ENCODE assay signal across 8 mouse cellular contexts in the genomic region with DNA sequence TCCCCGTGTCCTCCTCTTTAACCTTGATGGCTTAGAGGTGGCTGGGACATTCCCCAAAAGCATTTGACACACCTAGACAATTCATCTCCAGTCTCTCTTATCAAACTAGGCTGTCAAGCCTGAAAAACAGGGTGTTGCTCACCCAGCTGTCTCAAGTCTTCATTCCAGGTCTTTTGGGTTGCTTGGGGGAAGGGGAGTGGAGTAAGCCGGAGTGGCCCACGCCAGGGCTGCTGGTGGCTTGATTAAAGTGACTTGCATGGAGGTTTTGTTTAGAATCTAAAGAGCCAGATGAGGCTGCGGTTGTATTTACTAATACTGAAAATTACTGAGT.
DNase-seq lines count a peak whose midpoint lies in the region; ATAC-seq and TF ChIP-seq lines count a peak whose summit lies in the region.

No protein-coding gene starts in this region.

- H3K9me3 ChIP-seq in heart, postnatal 0 days (replicated peaks; ENCODE audit: control insufficient read depth, low read length), result no peaks in the 10 kb centered on the region
- no peaks in the 10 kb centered on the region for H3K9me3 ChIP-seq in embryonic facial prominence, embryonic 10.5 days
- no peaks in the 10 kb centered on the region for H3K9me3 ChIP-seq in hindbrain, embryonic 15.5 days
- H3K9me3 ChIP-seq in midbrain, embryonic 12.5 days, result no peaks in the 10 kb centered on the region

- peak overlapping the region; percentile 46 for H3K4me3 ChIP-seq in heart, postnatal 0 days (ENCODE audit: low read depth, low read length)
- peak overlapping the region; percentile 61 for H3K4me3 ChIP-seq in embryonic facial prominence, embryonic 10.5 days
- H3K4me3 ChIP-seq in hindbrain, embryonic 15.5 days, result no peak overlapping the region
- H3K4me3 ChIP-seq in midbrain, embryonic 12.5 days, result peak overlapping the region; percentile 36; the same call in 1 of the 2 replicates

- H3K4me2 ChIP-seq in heart, postnatal 0 days (ENCODE audit: low read depth, low read length), result peak overlapping the region; percentile 64
- peak overlapping the region; percentile 50; the same call in 1 of the 2 replicates for H3K4me2 ChIP-seq in hindbrain, embryonic 15.5 days
- peak overlapping the region; percentile 51 for H3K4me2 ChIP-seq in midbrain, embryonic 12.5 days (replicated peaks)

- H3K27ac ChIP-seq in heart, postnatal 0 days (ENCODE audit: low read depth), result peak overlapping the region; percentile 86
- peak overlapping the region; percentile 77 for H3K27ac ChIP-seq in embryonic facial prominence, embryonic 10.5 days (replicated peaks)
- no peak overlapping the region for H3K27ac ChIP-seq in hindbrain, embryonic 15.5 days (replicated peaks)
- no peak overlapping the region for H3K27ac ChIP-seq in midbrain, embryonic 12.5 days (replicated peaks)

- peak; percentile 74 for ATAC-seq in heart, postnatal 0 days (ENCODE audit: insufficient read depth, low read depth)
- no peak for ATAC-seq in hindbrain, embryonic 15.5 days (ENCODE audit: low FRiP score, low read depth)
- no peak for ATAC-seq in midbrain, embryonic 12.5 days (ENCODE audit: low FRiP score, low read depth)

- TF ChIP-seq CTCF in heart, postnatal 0 days (IDR thresholded peaks at IDR 0.05; ENCODE audit: low read depth), result no peak

- no peaks in the 10 kb centered on the region for H3K36me3 ChIP-seq in heart, postnatal 0 days (replicated peaks; ENCODE audit: control insufficient read depth, insufficient read depth, low read length)
- H3K36me3 ChIP-seq in embryonic facial prominence, embryonic 10.5 days (replicated peaks), result no peaks in the 10 kb centered on the region
- H3K36me3 ChIP-seq in hindbrain, embryonic 15.5 days, result no peaks in the 10 kb centered on the region
- H3K36me3 ChIP-seq in midbrain, embryonic 12.5 days, result no peaks in the 10 kb centered on the region

- peak overlapping the region; percentile 47 for H3K9ac ChIP-seq in heart, postnatal 0 days (replicated peaks; ENCODE audit: low read depth, low read length)
- no peak overlapping the region for H3K9ac ChIP-seq in hindbrain, embryonic 15.5 days
- 0 out of 2 replicates have a peak overlapping the region, but pooled peaks have one; percentile 26 for H3K9ac ChIP-seq in midbrain, embryonic 12.5 days (replicated peaks)

- no peak for TF ChIP-seq EP300 in heart, postnatal 0 days (IDR thresholded peaks at IDR 0.05; ENCODE audit: low read depth)

- H3K27me3 ChIP-seq in heart, postnatal 0 days (ENCODE audit: control insufficient read depth, insufficient read depth, low read length), result no peaks in the 10 kb centered on the region
- H3K27me3 ChIP-seq in embryonic facial prominence, embryonic 10.5 days (replicated peaks; ENCODE audit: low read depth, poor library complexity, severe bottlenecking), result peaks cover 75% of the 10 kb centered on the region
- no peaks in the 10 kb centered on the region for H3K27me3 ChIP-seq in hindbrain, embryonic 15.5 days
- peaks cover 36% of the 10 kb centered on the region for H3K27me3 ChIP-seq in midbrain, embryonic 12.5 days

- WGBS in heart, postnatal 0 days, result 19% methylated on average over 4 of the region's 4 CpGs
- 10% methylated on average over 4 of the region's 4 CpGs for WGBS in embryonic facial prominence, embryonic 10.5 days
- 31% methylated on average over 4 of the region's 4 CpGs for WGBS in hindbrain, embryonic 15.5 days
- 13% methylated on average over 4 of the region's 4 CpGs for WGBS in midbrain, embryonic 12.5 days

- DNase-seq in heart, postnatal 0 days (ENCODE audit: low spot score), result no peak
- DNase-seq in heart, adult 9 months (ENCODE audit: low spot score in 2 of 2), result no peak
- peak; percentile 30 for DNase-seq in embryonic facial prominence, embryonic 10.5 days (ENCODE audit: low spot score)
- no peak for DNase-seq in layer of hippocampus, postnatal 10 days (ENCODE audit: low spot score in 2 of 2)
- no peak for DNase-seq in spleen, adult 12 weeks (ENCODE audit: low spot score)
- DNase-seq in gastrocnemius, postnatal 25 days, result no peak

- H3K4me1 ChIP-seq in heart, postnatal 0 days (ENCODE audit: control insufficient read depth, insufficient read depth), result peaks cover 27% of the 10 kb centered on the region
- H3K4me1 ChIP-seq in embryonic facial prominence, embryonic 10.5 days, result peaks cover 73% of the 10 kb centered on the region
- peaks cover 36% of the 10 kb centered on the region for H3K4me1 ChIP-seq in hindbrain, embryonic 15.5 days (replicated peaks)
- H3K4me1 ChIP-seq in midbrain, embryonic 12.5 days, result peaks cover 36% of the 10 kb centered on the region

Comparison
In these comparisons a context has a peak if more than half of its experiments do, and no peak if none do; other contexts are left out.
1. H3K27ac ChIP-seq: peak in heart, postnatal 0 days (single experiment) and embryonic facial prominence, embryonic 10.5 days (single experiment); none in hindbrain, embryonic 15.5 days (single experiment) and midbrain, embryonic 12.5 days (single experiment).
2. Peak in every context shown above with its lines, with median percentiles within 50 percentile points of each other: H3K4me2 ChIP-seq.